Mouse (Mus musculus): ENCODE measurements around the gene Actc1.

The Actc1 gene

GRCm38 (mm10) chr2:114050150-114050549 lies 3.2 kb downstream of the Actc1 start:
- no peak for DNase-seq (ENCODE audit: low spot score in 2 of 2)

GRCm38 (mm10) chr2:114049372-114049771 lies 4.0 kb downstream of the Actc1 start:
- DNase-seq (ENCODE audit: low spot score in 2 of 2): no peak

- DNase-seq (ENCODE audit: low spot score in 2 of 2): no peak
Measured at GRCm38 (mm10) chr2:114047960-114048611, 5.3 kb downstream of the Actc1 start.

GRCm38 (mm10) chr2:114046151-114046664 lies 7.1 kb downstream of the Actc1 start:
- DNase-seq (ENCODE audit: low spot score in 2 of 2): no peak

GRCm38 (mm10) chr2:114037926-114038325 lies 15.4 kb downstream of the Actc1 start:
- no peak for DNase-seq (ENCODE audit: low spot score in 2 of 2)

- no peak for DNase-seq (ENCODE audit: low spot score in 2 of 2)
Measured at GRCm38 (mm10) chr2:114032259-114032658, 21.1 kb downstream of the Actc1 start.

GRCm38 (mm10) chr2:114023383-114023782 lies 30.0 kb downstream of the Actc1 start:
- no peak for DNase-seq (ENCODE audit: low spot score in 2 of 2)

- DNase-seq (ENCODE audit: low spot score in 2 of 2): no peak
Measured at GRCm38 (mm10) chr2:114020210-114020563, 33.2 kb downstream of the Actc1 start.

GRCm38 (mm10) chr2:114019474-114020209 lies 33.7 kb downstream of the Actc1 start:
- DNase-seq (ENCODE audit: low spot score in 2 of 2): no peak

- DNase-seq (ENCODE audit: low spot score in 2 of 2): no peak
Measured at GRCm38 (mm10) chr2:114018136-114018535, 35.2 kb downstream of the Actc1 start.

GRCm38 (mm10) chr2:114014839-114015238 lies 38.5 kb downstream of the Actc1 start:
- DNase-seq (ENCODE audit: low spot score in 2 of 2): peak; percentile 14 to 15

- DNase-seq (ENCODE audit: low spot score in 2 of 2): peak; percentile 5 to 10
Measured at GRCm38 (mm10) chr2:114013846-114014245, 39.5 kb downstream of the Actc1 start.

- DNase-seq (ENCODE audit: low spot score in 2 of 2): peak in 1 of 2 experiments; percentile 12
Measured at GRCm38 (mm10) chr2:114013295-114013771, 40.0 kb downstream of the Actc1 start, which contains the start of gene Gjd2. Gjd2 (minus strand) TSS chr2:114013619.

- peak in 1 of 2 experiments; percentile 6 for DNase-seq (ENCODE audit: low spot score in 2 of 2)
Measured at GRCm38 (mm10) chr2:114012749-114013211, 40.6 kb downstream of the Actc1 start.

- DNase-seq (ENCODE audit: low spot score in 2 of 2): no peak
Measured at GRCm38 (mm10) chr2:114011838-114012237, 41.5 kb downstream of the Actc1 start.

- no peak for DNase-seq (ENCODE audit: low spot score in 2 of 2)
Measured at GRCm38 (mm10) chr2:114008321-114008720, 45.0 kb downstream of the Actc1 start.

GRCm38 (mm10) chr2:113997484-113997883 lies 55.9 kb downstream of the Actc1 start:
- peak; percentile 12 to 20 for DNase-seq (ENCODE audit: low spot score in 2 of 2)
